ENCODE assay signal across 20 mouse cellular contexts in genomic region chr13:18781250-18781649, GRCm38 (mm10).
DNase-seq lines count a peak whose midpoint lies in the region; ATAC-seq lines count a peak whose summit lies in the region.
"Had no signal": no experiment of that assay in that cellular context is flagged by ENCODE, and none has a peak within 500 bp of the region (broad histone marks: within the 10 kb centered on the region; RNA-seq: fewer than 3 reads in every experiment).

No protein-coding gene starts in this region.

- ATAC-seq in frontal cortex, adult (ENCODE audit: low TSS enrichment): peak; percentile 50; the same call in 1 of the 2 replicates
- ATAC-seq in megakaryocyte, adult 5-6 weeks (ENCODE audit: poor library complexity, severe bottlenecking): peak; percentile 72
- ATAC-seq: forebrain, embryonic 16.5 days; midbrain, embryonic 15.5 days had no signal

- no peak for DNase-seq in frontal cortex, adult 2 months (ENCODE audit: extremely low spot score in 1 of 2, low spot score in 1 of 2)
- DNase-seq in 416B (ENCODE audit: low read depth) (peak; percentile 22), MEL-GATA-1-ER (ENCODE audit: extremely low read depth, low read depth) (peak; percentile 33)
- DNase-seq in cerebellum, adult 9-11 months: no peak
- DNase-seq in testis, postnatal 14 days (ENCODE audit: low spot score): no peak
- DNase-seq in layer of hippocampus, postnatal 14 days (ENCODE audit: low spot score in 2 of 2): no peak
- DNase-seq: adrenal gland, postnatal 10 days; cerebellum, adult 8-10 months; heart, postnatal 10 days; kidney, adult 11 months; layer of hippocampus, adult 9-11 months; liver; lung, postnatal 14 days; right cerebral cortex, adult 18-20 months; thymus, adult 18-20 months; thymus, postnatal 36 days had no signal

Comparison
In these comparisons a context has a peak if more than half of its experiments do, and no peak if none do; other contexts are left out.
1. DNase-seq: peak in 416B (single experiment) and MEL-GATA-1-ER (single experiment); none in frontal cortex, adult 2 months (0 of 2), cerebellum, adult 9-11 months (single experiment), testis, postnatal 14 days (single experiment) and layer of hippocampus, postnatal 14 days (0 of 2).